ENCODE assay signal across 8 mouse cellular contexts in genomic region chr11:98371556-98372240, GRCm38 (mm10). TPM values are rescaled to one million over a fixed set of nuclear protein-coding genes. Genes with fewer than 3 reads are reported as not detected.
DNase-seq lines count a peak whose midpoint lies in the region; ATAC-seq lines count a peak whose summit lies in the region.
"Had no signal": no experiment of that assay in that cellular context is flagged by ENCODE, and none has a peak within 500 bp of the region (broad histone marks: within the 10 kb centered on the region; RNA-seq: fewer than 3 reads in every experiment).

No protein-coding gene starts in this region.

- peaks cover 14% of the 10 kb centered on the region for H3K4me1 ChIP-seq in embryonic facial prominence, embryonic 13.5 days
- H3K4me1 ChIP-seq in hindbrain, embryonic 12.5 days = peaks cover 27% of the 10 kb centered on the region
- H3K4me1 ChIP-seq: limb, embryonic 13.5 days had no signal

- H3K4me2 ChIP-seq in embryonic facial prominence, embryonic 13.5 days = 0 out of 2 replicates have a peak overlapping the region, but pooled peaks have one; percentile 5
- H3K4me2 ChIP-seq in hindbrain, embryonic 12.5 days (replicated peaks) = peak overlapping the region; percentile 39
- H3K4me2 ChIP-seq: limb, embryonic 13.5 days had no signal

- H3K27ac ChIP-seq in embryonic facial prominence, embryonic 13.5 days = no peak overlapping the region
- H3K27ac ChIP-seq in hindbrain, embryonic 12.5 days = peak overlapping the region; percentile 75
- H3K27ac ChIP-seq: limb, embryonic 13.5 days had no signal

- 34% methylated on average over 10 of the region's 10 CpGs for WGBS in embryonic facial prominence, embryonic 13.5 days
- WGBS in hindbrain, embryonic 12.5 days = 35% methylated on average over 9 of the region's 10 CpGs

- H3K9me3 ChIP-seq in embryonic facial prominence, embryonic 13.5 days = no peaks in the 10 kb centered on the region
- H3K9me3 ChIP-seq in hindbrain, embryonic 12.5 days (replicated peaks) = no peaks in the 10 kb centered on the region
- H3K9me3 ChIP-seq: limb, embryonic 13.5 days had no signal

- DNase-seq in left cerebral cortex, postnatal 4 days = peak; percentile 41
- DNase-seq in left cerebral cortex, postnatal 36 days (ENCODE audit: low spot score in 2 of 2) = no peak
- peak; percentile 55 for DNase-seq in retina, embryonic 14.5 days (ENCODE audit: low spot score)
- no peak for DNase-seq in urinary bladder, postnatal 10 days (ENCODE audit: low spot score)
- no peak for DNase-seq in gastrocnemius, adult 18-20 months (ENCODE audit: low spot score)

- peak overlapping the region; percentile 21; the same call in 1 of the 2 replicates for H3K9ac ChIP-seq in embryonic facial prominence, embryonic 13.5 days
- H3K9ac ChIP-seq in hindbrain, embryonic 12.5 days = peak overlapping the region; percentile 27; the same call in 1 of the 2 replicates
- H3K9ac ChIP-seq: limb, embryonic 13.5 days had no signal

- H3K4me3 ChIP-seq in embryonic facial prominence, embryonic 13.5 days = no peak overlapping the region
- H3K4me3 ChIP-seq in hindbrain, embryonic 12.5 days = no peak overlapping the region
- H3K4me3 ChIP-seq: limb, embryonic 13.5 days had no signal

- peaks cover 37% of the 10 kb centered on the region for H3K36me3 ChIP-seq in embryonic facial prominence, embryonic 13.5 days
- H3K36me3 ChIP-seq in hindbrain, embryonic 12.5 days = peaks cover 21% of the 10 kb centered on the region

- no peaks in the 10 kb centered on the region for H3K27me3 ChIP-seq in embryonic facial prominence, embryonic 13.5 days
- H3K27me3 ChIP-seq in hindbrain, embryonic 12.5 days = no peaks in the 10 kb centered on the region
- H3K27me3 ChIP-seq: limb, embryonic 13.5 days had no signal

- intact Hi-C loops in left cerebral cortex, postnatal 4 days (cut with DNase I) = no loop called here
- intact Hi-C loops in left cerebral cortex, postnatal 36 days (cut with DNase I) = no loop called here

- no peak for ATAC-seq in embryonic facial prominence, embryonic 13.5 days (ENCODE audit: insufficient number of reproducible peaks, insufficient read depth, low FRiP score, low TSS enrichment, low read depth)
- ATAC-seq in hindbrain, embryonic 12.5 days (ENCODE audit: low FRiP score) = peak; percentile 82

RNA-seq across cellular contexts. Expression of gene Tcap, which starts 11.9 kb away (rescaled TPM):
- under 1 TPM; 0.56 to 0.64 TPM for total RNA-seq in left cerebral cortex, postnatal 4 days (2021)
- total RNA-seq in left cerebral cortex, postnatal 36 days (2021) = 10 to 100 TPM; 11.8 to 14.4 TPM
- polyA plus RNA-seq in embryonic facial prominence, embryonic 13.5 days (2015; fragmentation: Nextera tagmentation; extraction: Ambion mirVana) = 0.89 and 1.1 TPM in 2 replicates
- 0.31 and 1.7 TPM in 2 replicates for polyA plus RNA-seq in hindbrain, embryonic 12.5 days (2016; fragmentation: Nextera tagmentation; extraction: Ambion mirVana)
- total RNA-seq in gastrocnemius, adult 18-20 months (2021) = 1,000 to 10,000 TPM; 3,864 to 4,194 TPM

RNA-seq across cellular contexts. Expression of gene Stard3, which starts 13.5 kb away (rescaled TPM):
- total RNA-seq in left cerebral cortex, postnatal 4 days (2021) = 10 to 100 TPM; 21.3 to 26.0 TPM
- 10 to 100 TPM; 35.9 to 39.3 TPM for total RNA-seq in left cerebral cortex, postnatal 36 days (2021)
- 38.3 and 42.3 TPM in 2 replicates for polyA plus RNA-seq in embryonic facial prominence, embryonic 13.5 days (2015; fragmentation: Nextera tagmentation; extraction: Ambion mirVana)
- polyA plus RNA-seq in hindbrain, embryonic 12.5 days (2016; fragmentation: Nextera tagmentation; extraction: Ambion mirVana) = 49.0 and 50.0 TPM in 2 replicates
- 10 to 100 TPM; 11.1 to 13.6 TPM for total RNA-seq in gastrocnemius, adult 18-20 months (2021)

RNA-seq across cellular contexts. Expression of gene Pnmt, which starts 14.6 kb away (rescaled TPM):
- 1 to 10 TPM in 1 of 2 experiments, not detected in 1; 1.0 TPM for total RNA-seq in left cerebral cortex, postnatal 4 days (2021)
- total RNA-seq in left cerebral cortex, postnatal 36 days (2021) = under 1 TPM; 0.34 to 0.47 TPM
- polyA plus RNA-seq in embryonic facial prominence, embryonic 13.5 days (2015; fragmentation: Nextera tagmentation; extraction: Ambion mirVana) = 0.45 and 1.3 TPM in 2 replicates
- polyA plus RNA-seq in hindbrain, embryonic 12.5 days (2016; fragmentation: Nextera tagmentation; extraction: Ambion mirVana) = 1.0 and 1.1 TPM in 2 replicates
- total RNA-seq in gastrocnemius, adult 18-20 months (2021) = 1 to 10 TPM; 1.2 to 8.2 TPM

RNA-seq across cellular contexts. Expression of gene Ppp1r1b, which starts 23.5 kb away (rescaled TPM):
- total RNA-seq in left cerebral cortex, postnatal 4 days (2021) = 10 to 100 TPM; 52.3 to 53.4 TPM
- 100 to 1,000 TPM; 225 to 274 TPM for total RNA-seq in left cerebral cortex, postnatal 36 days (2021)
- polyA plus RNA-seq in embryonic facial prominence, embryonic 13.5 days (2015; fragmentation: Nextera tagmentation; extraction: Ambion mirVana) = 1.2 and 2.0 TPM in 2 replicates
- polyA plus RNA-seq in hindbrain, embryonic 12.5 days (2016; fragmentation: Nextera tagmentation; extraction: Ambion mirVana) = 0.37 and 0.52 TPM in 2 replicates
- total RNA-seq in gastrocnemius, adult 18-20 months (2021) = under 1 TPM; 0.18 to 0.31 TPM

RNA-seq across cellular contexts. Expression of gene Pgap3, which starts 28.6 kb away (rescaled TPM):
- total RNA-seq in left cerebral cortex, postnatal 4 days (2021) = 1 to 10 TPM; 7.6 to 9.2 TPM
- 10 to 100 TPM in 1 of 2 experiments, 1 to 10 TPM in 1; 9.9 to 10.9 TPM for total RNA-seq in left cerebral cortex, postnatal 36 days (2021)
- 10.9 and 11.3 TPM in 2 replicates for polyA plus RNA-seq in embryonic facial prominence, embryonic 13.5 days (2015; fragmentation: Nextera tagmentation; extraction: Ambion mirVana)
- polyA plus RNA-seq in hindbrain, embryonic 12.5 days (2016; fragmentation: Nextera tagmentation; extraction: Ambion mirVana) = 9.1 and 10.2 TPM in 2 replicates
- 1 to 10 TPM; 2.3 to 3.7 TPM for total RNA-seq in gastrocnemius, adult 18-20 months (2021)

Comparison
In these comparisons a context has a peak if more than half of its experiments do, and no peak if none do; other contexts are left out.
1. DNase-seq: peak in left cerebral cortex, postnatal 4 days (single experiment) and retina, embryonic 14.5 days (single experiment); none in left cerebral cortex, postnatal 36 days (0 of 2), urinary bladder, postnatal 10 days (single experiment) and gastrocnemius, adult 18-20 months (single experiment).
2. RNA of gene Tcap, which starts 11.9 kb away (total RNA-seq): 3,864 to 4,194 TPM in gastrocnemius, adult 18-20 months; 11.8 to 14.4 TPM in left cerebral cortex, postnatal 36 days and 0.56 to 0.64 TPM in left cerebral cortex, postnatal 4 days; every median in the first group is over 100 times any median in the second.